Mouse (Mus musculus): ENCODE results near the gene Phlpp1.

DNA sequence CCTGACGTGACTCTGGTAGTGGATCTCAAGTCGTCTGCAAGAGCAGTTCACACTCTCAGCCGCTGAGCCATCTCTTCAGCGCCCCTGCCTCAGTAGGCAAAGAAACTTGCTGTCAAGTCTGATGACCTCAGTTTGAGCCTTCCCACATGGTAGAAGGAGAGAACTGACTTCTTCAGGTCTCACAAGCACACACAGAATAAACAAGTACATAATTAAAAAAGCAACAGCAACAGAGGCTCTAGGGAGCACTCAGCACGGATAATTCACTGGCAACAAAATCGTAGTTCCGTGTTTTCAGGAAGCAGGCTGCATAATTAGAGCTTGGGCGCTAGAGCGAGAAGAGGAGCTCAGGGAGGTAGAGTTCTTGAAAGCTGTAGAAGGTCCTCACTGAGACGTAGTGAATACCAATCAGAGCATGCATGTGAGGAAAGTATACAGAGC is 103.0 kb downstream of the Phlpp1 start:
- no peak for TF ChIP-seq CTCF (IDR thresholded peaks at IDR 0.05; ENCODE audit: control insufficient read depth, insufficient read depth, low read length)
- TF ChIP-seq POLR2A (IDR thresholded peaks at IDR 0.05; ENCODE audit: borderline replicate concordance, control insufficient read depth, low read depth, low read length) = no peak
